Mouse (Mus musculus): ENCODE data around the gene Uqcrh. TPM values are rescaled to one million over a fixed set of nuclear protein-coding genes. Genes with fewer than 3 reads are reported as not detected.

Uqcrh gene
- polyA plus RNA-seq (2012; rRNA removed), result 166 and 185 TPM in 2 replicates

- peak; percentile 56 for DNase-seq (ENCODE audit: low read depth)
These were observed at the start of gene Uqcrh, which contains the start of gene Lrrc41 for GRCm38 (mm10) chr4:116074861-116075620. Gene Uqcrh, minus strand, starts transcription at chr4:116075071. Gene Lrrc41, plus strand, starts transcription at chr4:116075269.

GRCm38 (mm10) chr4:116123602-116124519, 49.0 kb upstream of the Uqcrh start, which contains the start of the genes Rad54l and Pomgnt1:
Gene Rad54l, minus strand, starts transcription at chr4:116123690.
Gene Pomgnt1, plus strand, starts transcription at chr4:116123840.
- no peak for DNase-seq (ENCODE audit: low read depth)

DNA sequence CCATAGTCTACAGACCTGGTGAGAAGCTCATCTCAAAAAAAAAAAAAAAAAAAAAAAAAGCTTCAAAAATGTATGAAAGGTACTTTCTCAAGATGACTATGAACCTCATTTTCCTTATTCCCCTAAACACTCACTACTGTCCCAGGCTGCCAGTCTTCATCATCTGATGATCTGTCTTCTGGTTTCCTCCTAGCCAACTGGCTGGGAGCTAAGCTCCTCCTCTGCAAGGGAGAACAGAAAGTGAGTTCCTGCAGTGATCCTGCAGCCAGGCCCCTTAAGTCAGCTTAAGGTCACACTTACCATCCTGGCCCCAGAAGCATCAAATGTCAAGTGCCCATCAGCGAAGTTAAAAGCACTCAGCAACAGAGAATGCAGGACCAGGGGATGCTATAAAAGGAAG, 47.9 kb upstream of the Uqcrh start:
- DNase-seq (ENCODE audit: low read depth), result no peak

DNA sequence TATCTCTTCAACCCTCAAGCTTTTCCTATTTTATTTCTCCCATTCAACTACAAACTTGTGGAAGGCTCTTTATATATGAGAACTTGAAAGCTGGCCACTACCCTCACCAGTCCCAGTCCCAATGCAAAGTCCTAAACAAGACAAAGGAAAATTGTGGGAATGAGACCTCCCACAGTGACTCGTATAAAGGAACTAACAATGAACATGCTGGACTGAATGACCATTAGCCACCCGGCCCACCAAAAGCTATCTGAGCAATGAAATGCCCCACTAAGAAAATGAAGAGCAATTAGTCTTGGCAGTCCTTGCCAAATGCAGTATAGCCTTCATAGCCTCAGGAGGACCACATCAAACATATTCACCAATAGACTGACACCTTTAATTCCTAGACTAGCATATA, 36.6 kb upstream of the Uqcrh start:
- DNase-seq (ENCODE audit: low read depth), result no peak

DNA sequence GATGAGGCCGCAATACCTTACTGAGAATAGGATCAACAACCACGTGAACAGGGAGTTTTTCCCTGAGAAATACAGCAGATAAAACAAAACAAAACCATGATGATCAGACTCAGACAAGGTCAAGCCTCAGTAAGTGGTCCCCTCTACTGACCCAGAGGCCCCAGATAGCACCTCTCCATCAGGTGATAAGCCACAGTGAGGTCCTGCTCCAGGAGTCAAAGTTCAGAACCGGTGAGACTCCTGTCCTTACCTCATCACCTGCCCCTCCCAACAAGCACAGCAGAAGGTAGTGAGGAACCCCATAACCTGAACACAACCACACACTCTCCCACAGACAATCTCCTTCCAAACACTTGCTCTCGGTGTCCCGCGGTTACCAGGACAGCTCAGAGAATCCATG, 35.8 kb upstream of the Uqcrh start:
- DNase-seq (ENCODE audit: low read depth), result no peak

DNA sequence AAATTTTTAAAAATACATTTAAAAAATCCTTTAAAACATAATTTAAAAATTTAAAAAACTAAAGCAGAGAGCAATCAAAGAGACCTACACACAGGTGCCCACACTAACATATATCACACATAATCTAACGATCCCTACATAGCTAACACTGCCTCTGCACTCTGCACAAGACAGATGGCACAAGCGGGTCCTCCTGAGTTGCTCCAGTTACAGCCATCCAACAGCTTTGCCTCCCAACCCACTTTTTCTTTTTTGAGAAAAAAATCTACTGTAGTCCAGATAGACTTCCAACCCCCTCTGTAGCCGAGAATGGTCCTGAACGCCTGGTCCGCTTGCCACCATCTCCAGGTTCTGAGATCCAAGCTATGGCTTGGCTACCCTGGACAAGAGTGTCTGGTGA, 30.4 kb upstream of the Uqcrh start:
- no peak for DNase-seq (ENCODE audit: low read depth)

DNA sequence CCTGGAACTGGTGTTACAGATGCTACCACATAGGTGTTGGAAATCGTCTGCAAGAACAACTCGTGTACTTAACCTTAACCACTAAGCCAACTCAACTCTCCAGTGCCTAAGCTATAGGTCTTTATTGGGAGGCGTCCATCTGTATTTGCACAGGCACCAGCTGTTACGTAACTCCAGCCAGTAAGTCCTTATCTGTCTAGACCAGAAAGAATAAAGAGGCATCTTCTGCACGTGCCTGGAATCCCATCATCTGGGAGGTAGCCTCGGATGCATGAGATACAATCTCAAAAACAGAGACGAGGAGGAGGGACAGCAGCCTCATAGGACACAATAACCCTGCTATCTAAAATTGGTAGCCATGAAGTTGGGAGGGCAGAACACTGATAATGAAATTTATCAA, 26.1 kb upstream of the Uqcrh start:
- no peak for DNase-seq (ENCODE audit: low read depth)

- no peak for DNase-seq (ENCODE audit: low read depth)
These were observed 22.3 kb upstream of the Uqcrh start for GRCm38 (mm10) chr4:116097211-116097610.

DNA sequence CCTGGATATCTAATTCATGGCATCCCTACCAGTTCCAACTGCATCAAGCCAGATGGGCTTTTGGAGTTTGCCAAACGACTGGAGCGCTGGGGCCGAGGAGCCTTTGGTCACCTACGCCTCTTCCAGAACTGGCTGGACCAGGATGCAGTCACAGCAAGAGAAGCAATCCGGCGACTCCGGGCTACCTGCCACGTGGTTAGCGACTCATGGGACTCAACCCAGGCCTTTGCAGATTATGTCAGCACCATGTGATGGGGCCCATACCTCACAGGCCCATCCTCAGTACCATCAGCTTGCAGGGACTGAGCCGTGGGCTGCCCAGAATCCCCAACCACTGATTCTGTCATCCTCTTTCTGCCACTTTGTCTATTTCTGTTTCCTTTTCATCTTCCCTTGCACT, 21.4 kb upstream of the Uqcrh start:
- no peak for DNase-seq (ENCODE audit: low read depth)

- no peak for DNase-seq (ENCODE audit: low read depth)
These were observed 13.8 kb upstream of the Uqcrh start for GRCm38 (mm10) chr4:116088510-116089249.

GRCm38 (mm10) chr4:116077240-116078095, 2.6 kb upstream of the Uqcrh start:
- DNase-seq (ENCODE audit: low read depth), result no peak

DNA sequence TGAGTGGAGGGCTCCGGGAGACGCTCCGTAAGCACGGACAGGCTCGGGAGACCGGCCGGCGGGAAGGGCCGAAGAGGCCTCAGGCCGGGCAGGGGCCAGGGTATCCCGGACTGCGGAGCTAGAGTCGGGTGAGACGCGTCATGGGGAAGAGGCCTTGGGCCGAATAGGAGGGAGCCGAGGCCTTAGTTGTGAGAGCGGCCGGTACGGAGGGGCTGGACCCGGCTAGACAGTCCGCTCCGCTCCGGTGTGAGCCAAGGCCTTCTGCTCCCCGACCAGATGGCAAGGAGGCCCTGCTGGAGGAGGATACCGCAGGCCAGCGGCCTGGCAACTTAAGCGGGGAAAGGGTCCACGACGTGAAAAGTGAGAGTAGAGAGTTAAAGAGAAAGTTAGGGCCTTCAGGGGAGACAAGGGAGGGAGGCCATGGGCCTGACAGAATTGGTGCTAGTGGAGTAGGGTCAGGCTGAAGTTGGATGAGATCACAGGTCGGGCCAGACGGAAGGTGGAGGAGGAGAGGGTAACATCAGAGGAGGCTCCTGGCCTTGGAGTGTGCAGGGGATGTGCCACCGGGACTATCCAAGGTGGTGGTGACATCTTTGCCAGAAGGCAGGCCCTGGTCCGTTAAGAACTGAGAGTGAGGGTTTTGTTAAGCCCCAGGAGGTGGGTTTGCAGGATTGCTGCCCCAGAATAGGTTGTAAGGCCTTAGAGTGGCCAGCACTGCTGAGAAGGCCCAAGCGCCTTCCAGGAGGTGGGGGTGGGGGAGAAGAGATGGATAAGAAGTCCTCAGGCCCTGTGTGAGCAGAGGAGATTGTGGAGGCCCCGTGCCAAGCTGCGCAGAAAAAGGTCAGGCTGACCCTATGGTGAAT, 1.7 kb upstream of the Uqcrh start:
- no peak for DNase-seq (ENCODE audit: low read depth)

- DNase-seq (ENCODE audit: low read depth), result no peak
These were observed 929 bp upstream of the Uqcrh start for GRCm38 (mm10) chr4:116075631-116076368.

GRCm38 (mm10) chr4:116074145-116074675, 661 bp downstream of the Uqcrh start:
- DNase-seq (ENCODE audit: low read depth), result no peak

DNA sequence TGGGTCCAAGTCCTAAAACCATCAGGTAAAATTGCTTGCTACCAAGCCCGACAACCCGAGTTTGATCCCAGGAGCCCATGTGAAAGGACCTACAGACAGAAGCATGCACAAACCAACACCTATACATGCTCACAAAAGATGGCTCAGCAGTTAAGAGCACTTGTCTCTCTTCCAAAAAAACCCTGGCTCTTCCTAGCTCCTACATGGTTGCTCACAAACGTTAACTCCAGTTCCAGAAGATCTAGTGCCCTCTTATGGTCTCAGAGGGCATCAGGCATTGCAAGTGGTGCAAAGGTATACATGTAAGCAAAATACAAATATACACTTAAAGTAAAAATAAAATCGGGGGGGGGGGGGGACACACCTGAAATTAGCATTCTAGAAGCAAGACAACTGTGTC, 1.7 kb downstream of the Uqcrh start:
- DNase-seq (ENCODE audit: low read depth), result no peak

- no peak for DNase-seq (ENCODE audit: low read depth)
These were observed 4.8 kb downstream of the Uqcrh start for GRCm38 (mm10) chr4:116070116-116070515.

- DNase-seq (ENCODE audit: low read depth), result no peak
These were observed 11.0 kb downstream of the Uqcrh start for GRCm38 (mm10) chr4:116063855-116064254.

- DNase-seq (ENCODE audit: low read depth), result no peak
These were observed 15.7 kb downstream of the Uqcrh start for GRCm38 (mm10) chr4:116059012-116059726.
